Mouse (Mus musculus): ENCODE data around the gene Mien1.

Mien1 gene

DNA sequence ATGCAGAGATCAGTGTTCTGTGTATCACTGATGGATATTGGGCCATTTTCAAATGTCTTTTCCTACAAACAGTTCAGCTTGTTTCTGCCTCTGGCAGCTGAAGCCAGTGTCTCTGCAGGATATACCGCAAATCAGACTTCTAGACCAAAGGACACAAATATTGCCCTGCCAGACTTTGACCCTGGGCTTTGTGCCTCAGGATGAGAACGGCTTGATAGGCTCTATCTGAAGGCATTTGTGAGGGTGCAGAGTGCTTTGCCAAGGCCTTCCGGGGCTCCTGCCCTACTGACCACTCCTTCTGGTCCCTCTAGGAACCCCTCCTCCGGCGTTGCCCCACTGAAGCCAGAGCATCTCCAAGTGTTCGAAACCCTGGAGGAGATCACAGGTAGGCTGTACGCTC lies 12.2 kb downstream of the Mien1 start:
- DNase-seq (ENCODE audit: low spot score) = no peak

GRCm38 (mm10) chr11:98418939-98419547 lies 19.7 kb downstream of the Mien1 start:
- no peak for DNase-seq (ENCODE audit: low spot score)

GRCm38 (mm10) chr11:98418273-98418672 lies 20.5 kb downstream of the Mien1 start:
- no peak for DNase-seq (ENCODE audit: low spot score)

GRCm38 (mm10) chr11:98417074-98417473 lies 21.7 kb downstream of the Mien1 start:
- no peak for DNase-seq (ENCODE audit: low spot score)

GRCm38 (mm10) chr11:98414162-98414561 lies 24.6 kb downstream of the Mien1 start:
- no peak for DNase-seq (ENCODE audit: low spot score)

DNA sequence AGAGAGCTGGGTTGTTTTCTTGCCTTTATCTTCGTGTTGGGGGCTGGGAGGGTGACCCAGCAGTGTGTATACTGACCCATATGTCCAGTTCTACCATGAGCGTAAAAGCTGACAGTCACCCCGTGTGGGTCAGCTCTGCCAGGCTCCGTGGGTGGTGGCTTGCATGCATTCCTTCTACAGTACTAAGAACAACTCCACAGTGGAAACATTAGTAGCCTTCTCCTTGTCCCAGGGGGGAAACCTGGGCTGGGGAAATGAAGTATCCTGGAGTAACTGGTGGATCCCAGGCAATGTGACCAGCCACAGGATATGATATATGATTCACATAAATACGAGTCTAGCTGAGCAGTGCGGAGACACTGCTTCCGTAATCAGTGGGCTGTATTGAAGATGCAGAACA lies 25.1 kb downstream of the Mien1 start:
- no peak for DNase-seq (ENCODE audit: low spot score)

DNA sequence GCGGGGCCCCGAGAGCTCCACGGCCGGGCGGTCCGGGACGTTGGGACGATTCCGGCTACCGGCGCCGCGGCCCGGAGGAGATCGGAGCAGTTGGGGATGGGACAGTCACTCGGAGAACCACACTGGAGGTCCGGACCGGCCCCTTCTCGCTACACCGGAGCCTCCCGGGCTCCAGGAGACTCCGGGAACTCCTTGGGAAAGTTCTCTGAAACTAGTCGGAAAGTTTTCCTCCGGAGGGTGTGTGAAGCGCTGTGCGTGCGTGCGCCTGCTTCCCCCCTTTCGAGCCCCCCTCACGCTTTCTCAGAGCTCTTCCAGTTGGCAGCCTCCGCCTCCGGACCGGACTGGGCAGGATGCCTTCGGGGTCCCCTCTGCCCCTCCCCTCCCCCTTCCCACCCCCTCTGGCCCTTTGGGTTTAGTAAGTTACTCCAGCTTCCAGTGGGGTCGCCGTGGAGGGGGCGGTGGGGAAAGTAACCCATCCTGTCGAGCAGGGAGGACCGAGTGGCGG lies 25.9 kb downstream of the Mien1 start:
- DNase-seq (ENCODE audit: low spot score) = peak; percentile 49

DNA sequence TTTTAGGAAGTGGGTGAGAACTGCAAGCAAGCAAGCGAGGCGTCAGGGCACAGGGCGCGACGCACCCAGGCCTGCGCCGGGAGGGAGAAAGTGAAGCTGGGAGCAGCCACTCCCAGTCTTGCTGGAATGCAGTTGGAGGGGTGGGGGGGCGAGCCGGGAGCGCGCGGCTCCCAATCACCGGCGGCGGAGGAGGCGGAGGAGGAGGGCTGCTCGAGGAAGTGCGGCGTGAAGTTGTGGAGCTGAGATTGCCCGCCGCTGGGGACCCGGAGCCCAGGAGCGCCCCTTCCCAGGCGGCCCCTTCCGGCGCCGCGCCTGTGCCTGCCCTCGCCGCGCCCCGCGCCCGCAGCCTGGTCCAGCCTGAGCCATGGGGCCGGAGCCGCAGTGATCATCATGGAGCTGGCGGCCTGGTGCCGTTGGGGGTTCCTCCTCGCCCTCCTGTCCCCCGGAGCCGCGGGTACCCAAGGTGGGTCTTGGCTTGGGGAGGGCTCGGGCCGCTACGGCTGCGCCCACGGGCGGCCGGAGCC lies 26.5 kb downstream of the Mien1 start, which contains the start of gene Erbb2:
TSS of gene Erbb2 (plus strand) at position 198 of the 524 bp plus-strand sequence.
- peak; percentile 86 for DNase-seq (ENCODE audit: low spot score)

DNA sequence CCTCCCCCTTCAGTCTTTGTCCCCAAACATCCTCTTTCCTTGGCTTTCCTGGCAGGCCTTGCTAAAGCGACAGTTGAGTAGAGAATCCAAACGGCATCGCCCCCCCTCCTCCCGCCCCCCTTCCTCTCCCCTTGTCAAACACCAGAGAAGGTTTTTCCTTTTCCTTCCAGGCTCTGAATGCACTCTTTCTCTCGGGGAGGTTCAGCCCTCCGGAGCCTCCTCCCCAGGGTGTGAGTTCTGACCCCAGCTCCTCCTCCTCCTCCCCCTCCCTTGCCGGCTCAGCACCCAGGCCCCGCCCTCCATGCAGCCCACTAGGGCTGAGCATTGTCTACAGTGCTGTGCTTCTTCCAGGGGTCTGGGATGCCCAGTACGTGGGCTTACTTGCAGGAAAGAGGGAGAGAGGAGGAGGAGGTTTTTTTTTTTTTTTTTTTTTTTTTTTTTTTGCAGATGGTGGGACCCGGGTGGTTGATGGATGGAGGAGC lies 29.4 kb downstream of the Mien1 start:
- peak; percentile 66 for DNase-seq (ENCODE audit: low spot score)

GRCm38 (mm10) chr11:98408872-98409271 lies 29.9 kb downstream of the Mien1 start:
- no peak for DNase-seq (ENCODE audit: low spot score)

DNA sequence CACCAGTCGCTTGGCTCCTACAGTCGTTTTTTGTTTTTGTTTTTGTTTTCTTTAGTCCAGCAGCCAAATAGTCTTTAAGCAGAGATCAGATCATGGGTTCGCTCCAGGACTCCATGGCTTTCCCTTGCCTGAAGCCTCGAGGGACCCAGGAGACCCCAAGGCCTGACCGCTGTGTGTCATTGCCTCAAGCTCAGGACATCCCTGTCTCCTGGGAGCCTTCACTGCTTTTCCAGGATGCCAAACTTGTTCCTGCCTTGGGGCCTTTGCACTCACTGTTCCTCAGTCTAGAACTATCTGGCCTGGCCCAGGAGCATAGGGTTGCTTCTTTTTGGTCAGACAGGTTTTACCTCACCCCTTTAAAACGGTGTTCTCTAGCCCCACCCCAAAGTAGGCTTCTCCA lies 32.2 kb downstream of the Mien1 start:
- DNase-seq (ENCODE audit: low spot score) = no peak

- DNase-seq (ENCODE audit: low spot score) = no peak
Measured at GRCm38 (mm10) chr11:98400816-98401215, 38.0 kb downstream of the Mien1 start.

- peak; percentile 94 for DNase-seq (ENCODE audit: low spot score)
Measured at GRCm38 (mm10) chr11:98400161-98400726, 38.5 kb downstream of the Mien1 start, which contains the start of gene Pgap3. Pgap3 (minus strand) TSS chr11:98400490.

GRCm38 (mm10) chr11:98397946-98398345 lies 40.8 kb downstream of the Mien1 start:
- no peak for DNase-seq (ENCODE audit: low spot score)

DNA sequence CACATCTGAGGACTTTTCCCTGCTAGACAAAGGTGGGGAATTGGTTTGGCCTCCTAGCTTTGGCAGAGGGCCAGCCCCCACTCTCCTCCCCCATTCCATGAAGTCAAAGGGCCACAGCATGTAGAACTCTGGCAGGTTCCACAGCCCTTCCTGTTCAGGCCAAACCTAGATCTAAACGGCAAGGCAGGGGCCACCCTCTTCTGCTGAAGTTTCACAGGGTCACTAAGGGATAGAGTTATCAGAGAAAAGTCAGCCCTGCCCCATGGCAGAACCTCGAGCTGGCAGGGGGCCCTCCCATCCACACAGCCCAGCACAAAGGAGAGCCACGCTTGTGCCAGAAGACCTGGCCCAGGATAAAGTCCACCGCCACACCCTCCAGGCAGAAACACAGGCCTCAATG lies 43.8 kb downstream of the Mien1 start:
- no peak for DNase-seq (ENCODE audit: low spot score)

- no peak for DNase-seq (ENCODE audit: low spot score)
Measured at GRCm38 (mm10) chr11:98394301-98394700, 44.5 kb downstream of the Mien1 start.

DNA sequence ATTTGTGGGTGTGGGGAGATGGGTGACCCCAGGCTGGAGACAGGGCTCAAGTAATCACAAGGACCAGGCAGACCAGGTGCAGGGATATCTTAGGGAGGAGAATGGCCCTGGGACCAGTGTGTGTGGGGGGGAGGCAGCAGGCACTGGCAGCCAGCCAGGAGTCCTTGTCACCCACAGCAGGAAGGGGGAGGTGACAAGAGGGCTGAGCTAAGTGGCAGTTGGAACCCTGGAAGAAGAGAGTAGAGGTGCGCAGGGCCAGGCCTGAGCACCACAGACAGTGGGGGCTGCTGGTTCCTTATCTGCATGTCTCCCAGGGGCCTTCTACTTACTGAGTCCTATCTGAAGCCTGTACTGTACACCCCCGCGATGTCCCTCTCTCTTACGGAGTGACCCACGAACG lies 45.5 kb downstream of the Mien1 start:
- no peak for DNase-seq (ENCODE audit: low spot score)

- no peak for DNase-seq (ENCODE audit: low spot score)
Measured at GRCm38 (mm10) chr11:98392645-98393044, 46.1 kb downstream of the Mien1 start.

GRCm38 (mm10) chr11:98392034-98392433 lies 46.8 kb downstream of the Mien1 start:
- DNase-seq (ENCODE audit: low spot score) = no peak

GRCm38 (mm10) chr11:98390141-98390540 lies 48.6 kb downstream of the Mien1 start:
- no peak for DNase-seq (ENCODE audit: low spot score)

DNA sequence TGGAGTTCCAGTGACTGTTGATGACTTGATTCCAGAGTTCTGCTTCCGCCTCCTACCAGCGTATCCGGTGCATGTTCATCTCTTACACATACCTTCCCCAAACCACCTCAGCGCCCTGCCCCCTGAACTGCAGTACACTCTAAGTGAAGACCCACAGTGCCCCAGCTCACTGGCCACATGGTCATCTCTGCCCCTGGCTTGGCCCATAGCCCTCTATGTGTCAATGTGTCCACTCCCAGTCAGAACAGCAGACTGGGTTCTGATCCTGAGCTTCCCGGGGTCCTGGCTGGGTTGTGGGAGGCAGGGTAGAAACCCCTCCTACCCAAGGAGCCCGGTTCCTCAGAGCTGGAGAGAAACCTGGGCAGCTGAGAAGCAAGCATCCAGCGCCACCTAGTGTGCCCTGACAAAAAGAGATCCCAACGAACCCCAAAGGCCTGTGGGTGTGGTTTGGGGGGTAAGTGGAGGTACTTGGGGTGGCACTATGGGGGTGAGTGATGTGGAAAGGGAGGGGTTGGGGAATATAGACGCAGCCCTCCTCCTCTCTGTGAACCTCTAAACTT lies 49.5 kb downstream of the Mien1 start:
- peak; percentile 70 for DNase-seq (ENCODE audit: low spot score)

DNA sequence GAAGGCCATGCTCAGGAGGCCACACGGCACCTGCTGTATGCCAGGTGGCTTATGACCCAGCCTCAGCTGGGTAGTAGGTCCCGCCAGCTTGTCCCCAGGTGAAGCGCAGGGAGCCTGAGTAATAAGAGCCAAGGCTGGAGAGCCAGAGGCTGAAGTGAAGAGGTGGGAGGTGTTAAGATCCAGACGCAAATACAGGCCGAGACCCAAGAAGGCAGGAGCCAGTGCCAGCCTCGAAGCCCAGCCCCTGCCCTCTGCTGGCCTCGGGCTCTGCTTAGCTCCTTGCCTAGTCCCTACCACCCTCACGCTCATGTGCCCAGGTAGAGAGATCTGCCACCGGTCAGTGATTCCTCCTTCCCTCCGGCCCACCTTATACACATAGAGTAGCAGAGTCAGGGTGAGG lies 50.5 kb downstream of the Mien1 start:
- DNase-seq (ENCODE audit: low spot score) = no peak
